Mouse (Mus musculus) bone marrow, adult 2 months (tissue): ENCODE measurements around the gene Mrpl53.

Experiments
- CTCF ChIP-seq: fragments of 200-500 bp; IDR thresholded peaks from 2 replicates; pipeline ENCODE4 v1.5.1; 2011; ENCODE audit warnings: low read length, control low read depth; ENCODE audit not compliant: control insufficient read depth, insufficient read depth
- POLR2A ChIP-seq: fragments of 200-500 bp; IDR thresholded peaks from 2 replicates; pipeline ENCODE4 v1.6.1; 2011; ENCODE audit warnings: low read depth, mild to moderate bottlenecking, control low read depth, low read length, borderline replicate concordance; ENCODE audit not compliant: control insufficient read depth

DNA sequence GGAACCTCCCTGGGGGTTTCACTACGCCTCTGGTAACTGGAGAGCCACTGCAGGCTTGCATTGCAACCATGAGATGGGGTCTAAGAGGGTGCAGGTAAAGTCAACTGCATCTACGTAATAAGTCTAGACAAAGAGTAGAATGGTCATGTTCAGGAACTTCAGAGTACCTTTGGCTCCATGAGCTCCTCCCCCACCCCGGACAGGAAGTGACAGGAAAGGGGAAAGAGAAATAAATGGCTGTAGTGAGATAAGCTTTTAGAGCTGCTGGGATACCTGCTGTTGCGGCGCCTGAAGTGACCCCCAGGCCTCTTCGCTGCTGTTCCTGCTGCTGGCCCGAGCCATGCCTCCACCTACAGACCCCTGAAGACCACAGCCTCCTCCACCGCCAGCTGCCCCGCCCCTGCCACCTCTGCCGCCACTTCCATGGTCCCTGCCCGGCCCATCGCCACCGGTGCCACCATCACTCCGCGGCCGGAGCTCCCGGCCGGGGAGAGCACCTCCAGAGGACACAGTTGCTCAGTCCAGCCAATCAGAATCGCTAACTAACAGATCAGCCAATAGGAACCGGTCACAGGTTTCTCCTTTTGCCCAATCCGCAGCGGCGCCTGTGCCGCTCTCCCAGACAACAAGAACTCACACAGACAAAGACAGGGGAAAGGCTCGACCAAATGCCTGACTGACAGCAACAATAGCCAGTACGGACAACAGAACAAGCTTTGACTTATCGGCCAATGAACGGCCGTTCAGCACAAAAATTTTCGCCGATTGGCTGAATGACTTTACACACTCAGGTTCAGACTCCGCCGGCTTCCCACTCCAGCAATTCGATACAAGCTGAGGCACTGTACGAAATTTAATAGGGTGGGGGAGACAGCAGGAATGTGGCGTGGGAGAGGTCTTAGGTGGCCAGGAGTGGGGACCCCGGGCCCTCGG is 12.4 kb downstream of the Mrpl53 start, which contains the start of gene Wbp1:
- TF ChIP-seq POLR2A (peak; percentile 96), CTCF (no peak)
